Mouse (Mus musculus) megakaryocyte, embryonic 14.5 days (primary cell): ENCODE data around the gene Rhox2e. TPM values are rescaled to one million over a fixed set of nuclear protein-coding genes. Genes with fewer than 3 reads are reported as not detected.
"Not testable (repeated sequence)": the region's sequence is repeated elsewhere in the genome, so short reads cannot be mapped to it uniquely, and the experiment has no call there.

Experiments
- H3K27me3 ChIP-seq: replicated peaks from 2 replicates; pipeline ENCODE3; 2012; ENCODE audit warnings: inconsistent platforms
- H3K36me3 ChIP-seq: replicated peaks from 2 replicates; pipeline ENCODE3; 2012; ENCODE audit warnings: low read length, inconsistent platforms, mixed read lengths
- H3K4me1 ChIP-seq: 2 replicates; pipeline ENCODE4 v1.6.1; 2012; ENCODE audit warnings: inconsistent platforms
- H3K4me3 ChIP-seq: replicated peaks from 2 replicates; pipeline ENCODE3; 2012; ENCODE audit warnings: moderate library complexity, mild to moderate bottlenecking, inconsistent platforms
- H3K9me3 ChIP-seq: 2 replicates; pipeline ENCODE4 v1.6.1; 2012; ENCODE audit warnings: inconsistent platforms
- polyA plus RNA-seq: library from polyadenylated mRNA; stranded (reverse); fragments of >175 nt; gene quantifications from 2 replicates; pipeline ENCODE4 v1.2.3, GENCODE M21; 2012; ENCODE audit warnings: low replicate concordance; ENCODE audit not compliant: insufficient read depth

Rhox2e gene
- polyA plus RNA-seq, result not detected in 2 replicates

DNA sequence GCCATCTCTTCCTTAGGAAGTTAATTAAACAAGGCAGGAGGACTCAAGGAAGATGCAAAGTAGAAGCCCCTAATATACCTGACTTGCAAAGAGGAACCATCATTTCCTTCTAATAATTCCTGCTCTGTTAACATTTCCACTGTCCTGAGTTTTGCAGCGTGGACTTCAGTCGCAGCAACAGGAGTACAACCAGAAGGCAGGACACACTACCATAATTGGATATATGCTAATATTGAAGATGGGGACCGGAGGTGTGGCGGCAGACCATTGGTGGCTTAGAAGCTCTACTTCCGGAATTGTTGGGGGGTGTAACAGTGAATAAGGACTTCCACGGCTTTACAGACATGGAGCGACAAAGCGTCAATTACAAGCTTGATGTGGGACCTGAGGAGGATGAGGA is at the start of gene Rhox2e:
Gene Rhox2e, plus strand, starts transcription at position 301 of the 400 bp plus-strand sequence.
- not testable (repeated sequence) for H3K9me3 ChIP-seq, H3K36me3 ChIP-seq, H3K4me1 ChIP-seq, H3K4me3 ChIP-seq, H3K27me3 ChIP-seq

DNA sequence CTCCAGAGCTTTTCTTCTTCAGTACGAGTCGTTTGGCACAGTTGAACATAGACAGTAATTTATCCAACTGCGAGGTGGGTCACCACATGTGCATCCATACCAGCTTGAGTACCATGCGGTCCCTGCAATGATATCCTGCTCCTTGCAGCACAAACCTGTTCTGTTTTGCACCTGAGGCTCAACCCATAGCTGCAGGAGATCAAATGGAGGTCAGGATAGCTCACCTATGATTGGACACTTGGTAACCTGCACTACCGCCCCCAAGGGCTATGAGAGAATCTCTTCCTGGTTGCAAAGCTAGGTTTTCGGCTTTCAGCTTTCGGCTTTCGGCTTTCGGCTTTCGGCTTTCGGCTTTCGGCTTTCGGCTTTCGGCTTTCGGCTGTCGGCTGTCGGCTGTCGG is 16.2 kb upstream of the Rhox2e start, which contains the start of gene Rhox4d:
Gene Rhox4d, plus strand, starts transcription at position 301 of the 400 bp plus-strand sequence.
- H3K4me3 ChIP-seq, H3K27me3 ChIP-seq, H3K36me3 ChIP-seq, H3K9me3 ChIP-seq, H3K4me1 ChIP-seq: not testable (repeated sequence)

DNA sequence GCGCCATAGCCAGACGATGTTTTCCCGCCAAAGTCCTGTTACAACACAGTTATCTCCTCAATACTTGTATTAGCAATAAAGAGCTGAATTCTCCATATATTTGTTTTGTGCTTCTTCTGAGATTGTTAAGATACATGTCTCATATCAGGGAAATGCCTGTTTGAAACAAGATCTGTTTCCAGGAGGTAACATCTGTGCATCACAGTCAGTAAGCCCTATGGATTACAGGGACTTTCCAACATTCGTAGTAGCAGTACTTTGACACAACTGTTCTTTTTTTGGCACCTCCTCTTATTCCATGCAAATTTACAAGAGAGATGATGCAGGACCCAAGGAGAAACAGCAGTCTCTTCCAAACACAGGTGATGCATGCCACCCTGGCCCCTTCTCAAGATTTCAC is 11.5 kb downstream of the Rhox2e start, which contains the start of gene Rhox3e:
Gene Rhox3e, plus strand, starts transcription at position 301 of the 400 bp plus-strand sequence.
- not testable (repeated sequence) for H3K36me3 ChIP-seq, H3K4me3 ChIP-seq, H3K9me3 ChIP-seq, H3K27me3 ChIP-seq, H3K4me1 ChIP-seq

DNA sequence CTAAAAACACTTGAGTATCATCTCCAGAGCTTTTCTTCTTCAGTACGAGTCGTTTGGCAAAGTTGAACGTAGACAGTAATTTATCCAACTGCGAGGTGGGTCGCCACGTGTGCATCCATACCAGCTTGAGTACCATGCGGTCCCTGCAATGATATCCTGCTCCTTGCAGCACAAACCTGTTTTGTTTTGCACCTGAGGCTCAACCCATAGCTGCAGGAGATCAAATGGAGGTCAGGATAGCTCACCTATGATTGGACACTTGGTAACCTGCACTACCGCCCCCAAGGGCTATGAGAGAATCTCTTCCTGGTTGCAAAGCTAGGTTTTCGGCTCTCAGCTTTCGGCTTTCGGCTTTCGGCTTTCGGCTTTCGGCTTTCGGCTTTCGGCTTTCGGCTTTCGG is 26.9 kb downstream of the Rhox2e start, which contains the start of gene Rhox4e:
Gene Rhox4e, plus strand, starts transcription at position 301 of the 400 bp plus-strand sequence.
- H3K4me3 ChIP-seq, H3K36me3 ChIP-seq, H3K9me3 ChIP-seq, H3K4me1 ChIP-seq, H3K27me3 ChIP-seq: not testable (repeated sequence)

DNA sequence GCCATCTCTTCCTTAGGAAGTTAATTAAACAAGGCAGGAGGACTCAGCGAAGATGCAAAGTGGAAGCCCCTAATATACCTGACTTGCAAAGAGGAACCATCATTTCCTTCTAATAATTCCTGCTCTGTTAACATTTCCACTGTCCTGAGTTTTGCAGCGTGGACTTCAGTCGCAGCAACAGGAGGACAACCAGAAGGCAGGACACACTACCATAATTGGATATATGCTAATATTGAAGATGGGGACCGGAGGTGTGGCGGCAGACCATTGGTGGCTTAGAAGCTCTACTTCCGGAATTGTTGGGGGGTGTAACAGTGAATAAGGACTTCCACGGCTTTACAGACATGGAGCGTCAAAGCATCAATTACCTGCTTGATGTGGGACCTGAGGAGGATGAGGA is 40.9 kb downstream of the Rhox2e start, which contains the start of gene Rhox2f:
Gene Rhox2f, plus strand, starts transcription at position 301 of the 400 bp plus-strand sequence.
- H3K27me3 ChIP-seq, H3K36me3 ChIP-seq, H3K9me3 ChIP-seq, H3K4me3 ChIP-seq, H3K4me1 ChIP-seq: not testable (repeated sequence)

DNA sequence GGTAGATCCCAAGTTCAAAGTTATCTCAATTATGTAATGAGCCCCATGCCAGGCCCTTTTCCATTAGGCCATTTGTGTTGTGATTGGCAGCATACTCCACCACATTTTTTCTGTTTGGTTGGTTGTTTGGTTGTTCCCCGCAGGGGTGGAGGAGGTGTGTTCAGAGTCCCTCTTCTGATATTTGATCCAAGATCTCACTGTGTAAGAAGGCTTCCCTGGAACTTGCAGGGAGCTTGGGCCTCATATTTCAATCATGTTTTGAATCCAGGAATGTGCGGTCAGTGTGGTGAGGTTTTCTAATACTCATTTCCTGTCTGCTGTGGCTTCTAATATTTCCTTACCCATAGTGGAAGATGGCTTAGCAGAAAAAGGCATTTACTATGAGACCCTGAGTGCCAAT is 42.4 kb downstream of the Rhox2e start:
- H3K36me3 ChIP-seq, H3K4me3 ChIP-seq, H3K9me3 ChIP-seq, H3K4me1 ChIP-seq, H3K27me3 ChIP-seq: not testable (repeated sequence)

DNA sequence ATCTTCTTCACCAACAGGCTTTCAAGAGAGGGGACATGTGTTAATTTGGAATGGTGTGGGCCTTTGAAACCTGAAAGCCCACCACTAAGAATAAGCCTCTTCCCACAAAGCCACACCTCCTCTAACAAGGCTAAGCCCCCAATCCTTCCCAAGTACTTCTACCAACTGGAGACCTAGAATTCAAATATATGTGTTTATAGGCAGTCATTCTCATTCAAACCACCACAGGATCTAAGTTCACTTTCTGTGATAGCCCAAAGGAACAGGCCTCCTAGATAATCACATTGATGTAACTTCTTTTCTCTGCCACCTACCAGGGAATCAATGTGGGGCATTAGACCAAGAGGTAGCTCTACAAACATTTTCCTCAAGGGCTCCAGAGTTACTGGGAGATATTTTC is 50.4 kb downstream of the Rhox2e start, which contains the start of gene Rhox3f:
Gene Rhox3f, plus strand, starts transcription at position 301 of the 400 bp plus-strand sequence.
- H3K4me1 ChIP-seq, H3K27me3 ChIP-seq, H3K9me3 ChIP-seq, H3K4me3 ChIP-seq, H3K36me3 ChIP-seq: not testable (repeated sequence)

Other genes starting within 250 kb of the Rhox2e start
- gene Rhox3a2, start 150.4 kb upstream of the Rhox2e start, polyA plus RNA-seq, result not detected in 2 replicates
- not detected in 2 replicates for gene Rhox4a2, start 139.6 kb upstream of the Rhox2e start, polyA plus RNA-seq
- not detected in 2 replicates for gene Rhox2b, start 118.4 kb upstream of the Rhox2e start, polyA plus RNA-seq
- gene Rhox4b, start 98.0 kb upstream of the Rhox2e start, polyA plus RNA-seq, result not detected in 2 replicates
- not detected in 2 replicates for gene Rhox2c, start 76.8 kb upstream of the Rhox2e start, polyA plus RNA-seq
- gene Rhox3c, start 71.9 kb upstream of the Rhox2e start, polyA plus RNA-seq, result not detected in 2 replicates
- not detected in 2 replicates for gene Rhox4c, start 50.1 kb upstream of the Rhox2e start, polyA plus RNA-seq
- not detected in 2 replicates for gene Rhox2d, start 37.0 kb upstream of the Rhox2e start, polyA plus RNA-seq
- not detected in 2 replicates for gene Rhox4d, start 16.1 kb upstream of the Rhox2e start, polyA plus RNA-seq
- not detected in 2 replicates for gene Rhox3e, start 11.6 kb downstream of the Rhox2e start, polyA plus RNA-seq
- gene Rhox4e, start 27.0 kb downstream of the Rhox2e start, polyA plus RNA-seq, result 0.09 TPM in 1 of 2 replicates, not detected in the other
- not detected in 2 replicates for gene Rhox2f, start 41.0 kb downstream of the Rhox2e start, polyA plus RNA-seq
- gene Rhox3f, start 50.5 kb downstream of the Rhox2e start, polyA plus RNA-seq, result not detected in 2 replicates
- gene Rhox4f, start 77.3 kb downstream of the Rhox2e start, polyA plus RNA-seq, result not detected in 2 replicates
- not detected in 2 replicates for gene Rhox3g, start 98.2 kb downstream of the Rhox2e start, polyA plus RNA-seq
- gene Rhox2g, start 113.0 kb downstream of the Rhox2e start, polyA plus RNA-seq, result not detected in 2 replicates
- not detected in 2 replicates for gene Rhox4g, start 120.9 kb downstream of the Rhox2e start, polyA plus RNA-seq
- not detected in 2 replicates for gene Rhox3h, start 138.3 kb downstream of the Rhox2e start, polyA plus RNA-seq
- not detected in 2 replicates for gene Rhox2h, start 142.8 kb downstream of the Rhox2e start, polyA plus RNA-seq